Mouse (Mus musculus): ENCODE measurements at regions not wholly inside any gene's neighbourhood (a gene's known extent, or its start where the extent isn't known, plus 50 kb on each side); places are given as distances from the start of the nearest gene placed in this dataset.

GRCm38 (mm10) chr11:19356151-19356550 is 337.4 kb upstream of the Meis1 start:
- no peak for DNase-seq

DNA sequence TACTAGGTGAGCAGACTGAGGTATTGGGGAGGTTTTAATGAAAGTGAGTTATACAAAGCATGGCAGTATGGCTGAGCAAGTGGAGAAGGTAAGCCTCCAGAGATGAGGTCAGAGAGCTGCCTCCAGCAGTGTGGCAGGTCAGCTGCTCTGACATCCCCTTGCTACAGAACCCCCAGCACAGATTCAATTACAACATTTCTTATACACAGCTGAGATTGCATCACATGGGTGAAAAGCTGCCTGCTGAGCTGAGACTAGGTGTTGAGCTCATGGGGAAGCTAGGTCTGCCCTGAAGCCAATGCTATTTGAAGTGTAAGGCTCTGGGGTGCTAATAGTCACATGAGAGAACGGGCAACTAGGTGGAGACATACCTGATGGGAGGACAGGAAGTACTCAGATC is 350.4 kb upstream of the Meis1 start:
- DNase-seq, result no peak

GRCm38 (mm10) chr11:19373476-19373875 is 354.7 kb upstream of the Meis1 start:
- no peak for DNase-seq

DNA sequence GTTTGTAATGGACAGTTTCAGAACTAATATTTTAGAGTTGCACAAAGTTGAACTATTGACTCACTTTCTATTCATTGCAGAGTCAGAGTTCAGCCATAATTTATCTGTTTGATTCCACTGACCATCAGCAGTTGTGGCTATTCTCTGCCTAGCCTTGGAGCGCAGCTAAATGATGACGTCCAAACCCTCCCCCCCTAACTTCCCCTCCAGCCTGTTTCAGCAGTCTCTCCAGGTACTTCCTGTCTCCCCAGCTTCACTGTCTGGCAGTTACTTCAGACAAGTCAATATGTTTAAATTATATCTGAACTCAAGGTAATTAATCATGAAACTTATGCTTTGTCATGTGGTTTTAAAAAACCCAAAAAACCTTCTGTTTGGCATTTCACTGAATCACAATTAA is 362.1 kb upstream of the Meis1 start:
- DNase-seq, result no peak

GRCm38 (mm10) chr11:19389136-19389535 is 370.4 kb upstream of the Meis1 start:
- DNase-seq, result no peak

DNA sequence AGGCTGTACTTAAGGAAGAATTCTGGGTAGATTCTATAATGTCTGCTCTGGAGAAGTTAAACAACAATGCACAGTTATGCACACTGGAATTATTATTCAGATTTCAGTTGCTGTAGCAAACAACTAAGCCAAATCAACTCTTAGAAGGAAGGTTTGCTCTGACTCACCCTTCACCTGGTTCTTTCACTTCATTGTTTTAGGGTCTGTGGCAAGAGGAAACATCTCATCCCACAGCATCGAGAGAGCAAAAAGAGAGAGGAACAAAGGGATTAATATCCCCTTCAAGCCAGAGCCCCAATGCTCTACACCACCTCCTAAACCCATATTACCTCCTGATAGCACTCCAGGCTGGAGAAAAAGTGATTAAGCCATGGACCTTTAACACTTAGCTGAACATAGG is 373.4 kb upstream of the Meis1 start:
- DNase-seq, result no peak

DNA sequence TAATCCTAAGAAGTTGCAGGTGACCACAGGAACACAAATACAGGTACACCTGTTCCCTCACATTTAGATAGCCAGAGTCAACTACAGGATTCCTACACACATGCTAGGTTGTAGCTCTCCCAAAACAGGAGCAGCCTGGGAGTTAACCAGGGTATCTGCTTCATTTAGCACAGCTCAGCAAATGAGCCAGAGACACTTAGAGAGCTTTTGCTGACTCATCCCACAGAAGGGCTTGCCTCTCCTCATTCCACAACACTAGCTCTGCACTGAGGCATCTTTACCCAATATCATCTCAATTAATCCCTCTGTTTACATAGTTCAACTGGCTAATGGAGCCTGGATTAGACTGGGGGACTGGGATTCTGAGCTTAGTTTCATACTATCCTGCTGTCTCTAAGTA is 375.6 kb upstream of the Meis1 start:
- DNase-seq, result no peak

DNA sequence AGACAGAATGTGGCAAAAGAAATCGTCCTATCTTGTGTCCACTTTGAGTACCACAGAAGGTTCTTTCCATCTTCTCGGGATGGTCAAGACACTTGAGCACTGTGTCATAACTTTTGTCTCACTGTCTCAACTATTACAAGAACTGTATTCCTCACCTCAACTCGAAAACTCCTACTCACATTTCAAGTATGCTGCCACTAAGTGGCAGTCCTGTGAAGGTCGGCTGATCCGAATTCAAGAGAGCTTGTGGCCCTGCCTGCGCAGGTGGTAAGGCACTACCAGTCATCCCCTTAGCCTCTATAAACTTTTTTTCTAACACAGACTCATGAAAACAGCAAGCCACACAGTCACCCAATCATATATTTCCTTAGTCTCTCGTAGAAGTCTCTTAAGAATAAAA is 381.6 kb upstream of the Meis1 start:
- DNase-seq, result no peak

DNA sequence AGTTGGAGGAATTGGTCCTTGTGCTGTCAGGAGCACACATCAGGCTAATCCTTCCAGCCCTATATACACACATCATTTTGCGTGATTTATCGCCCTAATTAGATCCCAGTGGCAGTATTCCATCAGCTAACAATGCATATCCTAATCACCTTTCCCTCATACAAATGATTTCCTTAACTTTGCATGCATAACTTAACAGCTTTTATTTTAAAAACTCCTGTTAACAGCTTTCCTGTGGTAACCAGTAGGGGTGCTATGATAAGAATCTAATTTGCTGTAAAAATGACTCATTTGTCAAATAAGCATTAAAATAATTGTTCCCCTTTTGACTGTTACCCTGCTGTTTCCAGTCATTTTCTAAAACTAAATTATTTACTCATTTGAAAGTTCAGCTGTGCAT is 401.4 kb upstream of the Meis1 start:
- no peak for DNase-seq

DNA sequence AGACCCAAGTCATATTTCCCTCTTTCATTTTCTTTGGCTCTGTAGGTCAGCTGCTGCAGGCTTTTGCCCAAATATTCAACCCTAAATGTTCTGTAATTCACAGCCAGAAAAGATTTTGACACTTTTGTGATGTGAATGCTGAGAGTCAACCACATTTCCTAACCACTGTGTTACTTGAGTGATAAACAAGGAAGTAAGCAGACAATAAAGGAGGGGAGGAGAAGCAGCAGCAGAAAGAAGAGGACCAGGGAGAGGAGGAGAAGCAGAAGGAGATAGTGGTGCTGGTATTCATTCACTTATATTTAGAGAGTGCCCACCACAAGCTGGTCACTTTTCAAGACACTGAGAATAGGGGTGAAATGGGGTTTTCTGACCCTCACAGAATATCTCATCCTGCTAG is 404.5 kb upstream of the Meis1 start:
- DNase-seq, result no peak

DNA sequence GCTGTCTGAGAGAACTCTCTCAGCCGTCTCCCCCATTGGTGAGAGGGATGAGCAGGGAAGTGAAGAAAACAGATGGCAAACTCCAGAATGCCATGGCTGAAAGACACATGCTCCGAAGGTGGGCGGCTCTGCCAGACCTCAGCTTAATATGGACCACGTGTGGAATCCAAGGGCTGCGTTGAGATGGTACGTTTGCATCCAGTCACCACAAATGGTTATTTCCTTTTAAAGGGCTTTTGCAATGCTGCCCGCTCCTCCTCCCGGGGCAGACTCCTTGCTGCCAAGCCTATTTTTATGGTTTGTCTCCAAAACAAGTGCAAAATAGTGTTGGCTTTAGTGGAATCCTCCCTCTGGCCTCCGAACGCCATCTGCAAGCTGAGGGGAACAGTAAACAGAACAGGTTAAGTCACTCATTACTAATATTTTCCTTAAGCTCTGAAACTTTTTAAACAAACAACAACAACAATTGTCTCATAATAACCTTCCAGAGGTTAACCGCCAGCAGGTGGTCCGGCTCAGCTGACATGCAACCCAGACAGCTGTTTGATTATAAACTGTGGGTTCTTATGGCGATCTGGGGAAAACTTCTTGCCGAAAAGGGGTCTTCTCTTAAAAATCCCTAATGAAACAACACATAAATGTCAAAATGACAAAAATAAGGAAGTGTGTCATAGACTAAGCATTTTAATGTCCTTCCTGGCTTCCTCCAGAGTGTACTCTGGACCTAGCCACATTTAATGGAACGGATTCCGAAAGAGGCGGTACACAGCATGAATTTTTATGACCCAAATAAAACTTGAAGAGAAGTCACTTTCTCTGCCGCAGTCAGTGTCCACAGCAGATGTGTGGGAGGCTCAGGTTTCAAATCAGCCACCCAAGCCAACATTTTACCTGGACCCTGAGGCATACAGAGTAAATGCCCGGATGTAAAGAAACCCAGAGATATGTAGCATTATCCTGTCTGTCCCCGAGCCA is 405.3 kb upstream of the Meis1 start:
- peak; percentile 26 for DNase-seq

DNA sequence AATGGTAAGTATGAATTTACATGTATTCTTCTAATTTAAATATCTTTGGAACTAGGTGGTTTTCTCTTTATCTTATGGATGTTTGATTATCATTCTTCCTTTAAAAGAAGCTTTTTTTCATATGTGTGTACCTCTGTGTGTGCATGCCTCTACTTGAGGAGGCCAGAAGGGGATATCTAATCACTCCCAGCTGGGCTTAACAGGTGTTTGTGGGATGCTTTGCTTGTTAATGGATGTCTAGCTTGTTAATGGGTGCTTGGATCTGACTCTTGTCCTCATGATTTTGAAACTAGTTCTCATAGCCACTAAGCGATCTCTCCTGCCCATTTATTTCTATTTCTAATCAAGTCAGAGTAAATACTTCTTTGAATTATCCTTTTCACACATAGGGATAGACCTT is 408.8 kb upstream of the Meis1 start:
- DNase-seq, result no peak

GRCm38 (mm10) chr11:19433680-19434619 is 415.2 kb upstream of the Meis1 start:
- DNase-seq, result no peak

GRCm38 (mm10) chr11:19438385-19438784 is 419.6 kb upstream of the Meis1 start:
- DNase-seq, result no peak

- no peak for DNase-seq
Measured at GRCm38 (mm10) chr11:19441936-19442335, 423.2 kb upstream of the Meis1 start.

GRCm38 (mm10) chr11:19455391-19456290 is 436.9 kb upstream of the Meis1 start:
- DNase-seq, result peak; percentile 7

- DNase-seq, result no peak
Measured at GRCm38 (mm10) chr11:19456577-19456976, 437.8 kb upstream of the Meis1 start.

- no peak for DNase-seq
Measured at GRCm38 (mm10) chr11:19463730-19464358, 445.1 kb upstream of the Meis1 start.

- DNase-seq, result no peak
Measured at GRCm38 (mm10) chr11:19468373-19468772, 449.6 kb upstream of the Meis1 start.

DNA sequence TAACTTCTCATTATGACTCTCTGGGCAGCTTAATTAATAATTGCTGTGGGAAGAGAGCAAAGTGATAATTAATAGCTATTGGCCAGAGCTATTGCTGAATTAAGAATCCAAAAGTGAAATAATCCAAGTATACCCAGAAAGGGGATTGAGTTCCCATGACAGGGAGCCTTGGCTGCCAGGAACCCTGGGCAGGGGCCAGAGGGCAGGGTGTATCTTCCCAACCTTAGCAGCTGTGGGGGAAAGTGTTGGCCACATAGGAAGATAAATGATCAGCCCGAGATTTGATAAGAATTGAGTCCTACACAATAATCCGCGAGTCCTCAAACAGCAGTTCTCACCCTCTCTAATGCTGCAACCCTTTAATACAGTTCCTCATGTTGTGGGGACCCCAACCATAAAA is 450.0 kb upstream of the Meis1 start:
- DNase-seq, result no peak

- peak; percentile 44 for DNase-seq
Measured at GRCm38 (mm10) chr11:19470648-19471341, 452.0 kb upstream of the Meis1 start.

All from lung, postnatal 14 days (tissue).